Mouse (Mus musculus) ES-E14 (cell line): ENCODE data around the gene Olfr804.

ENCODE experiments used
- CHD2 ChIP-seq: IDR thresholded peaks from 2 replicates; pipeline ENCODE4 v1.6.1; 2014; ENCODE audit warnings: mild to moderate bottlenecking, low read depth, low read length, inconsistent platforms
- HCFC1 ChIP-seq: IDR thresholded peaks from 2 replicates; pipeline ENCODE4 v1.6.1; 2012; ENCODE audit warnings: low read length, inconsistent platforms, borderline replicate concordance; ENCODE audit not compliant: insufficient read depth
- ZC3H11A ChIP-seq: IDR thresholded peaks from 2 replicates; pipeline ENCODE4 v1.6.1; 2012; ENCODE audit warnings: low read depth, mild to moderate bottlenecking, inconsistent platforms, low read length, borderline replicate concordance

DNA sequence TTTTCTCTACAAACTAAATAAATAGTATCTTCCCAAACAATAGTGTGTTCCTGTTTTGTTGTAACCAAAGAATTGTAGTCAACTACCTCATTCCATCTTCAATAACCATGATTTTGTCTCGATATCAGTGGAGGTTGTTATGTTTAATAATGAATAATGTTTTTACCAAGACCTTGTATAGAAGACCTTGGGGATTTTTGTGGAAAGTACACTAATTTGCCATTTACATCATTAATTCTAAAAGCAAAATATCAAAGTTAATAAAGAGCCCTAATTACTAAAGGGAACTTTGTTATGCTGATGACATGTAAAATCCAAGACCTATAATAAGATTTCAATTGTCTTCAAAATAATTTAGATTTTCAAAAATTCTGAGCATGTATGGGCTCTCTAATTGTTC, 54.7 kb downstream of the Olfr804 start, which contains the start of gene Olfr807:
- TF ChIP-seq HCFC1, result no peak
- TF ChIP-seq ZC3H11A, result no peak
- no peak for TF ChIP-seq CHD2
